Mouse (Mus musculus): ENCODE measurements around the gene Arid1b. TPM values are rescaled to one million over a fixed set of nuclear protein-coding genes. Genes with fewer than 3 reads are reported as not detected.

Arid1b gene
- total and polyA plus RNA-seq, 3 experiments, result 6.1 to 12.4 (median 9.7) TPM

DNA sequence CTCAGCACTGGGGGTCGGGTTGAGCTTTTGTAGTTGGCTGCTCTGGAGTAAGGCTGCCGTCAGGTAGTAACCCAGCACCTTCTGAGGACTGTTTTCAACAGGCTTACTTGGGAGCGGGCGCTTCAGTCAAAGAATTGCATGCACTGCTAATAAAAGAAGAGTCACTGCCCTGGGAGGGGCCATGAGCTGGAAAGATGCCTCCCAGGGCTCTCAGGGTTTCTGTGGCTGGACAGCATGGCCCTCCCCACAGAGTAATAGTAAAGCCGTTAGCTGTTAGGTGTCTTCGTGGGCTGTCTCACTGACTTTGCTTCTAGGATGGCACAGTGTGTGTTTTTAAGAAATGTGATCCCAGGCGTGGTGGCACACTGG is 138.8 kb downstream of the Arid1b start:
- H3K4me1 ChIP-seq (ENCODE audit: control insufficient read depth in 1 of 2, insufficient read depth in 2 of 2), result peaks cover 20 to 90% of the 10 kb centered on the region in 2 experiments
- no peak for DNase-seq (ENCODE audit: extremely low read depth)
- no peaks in the 10 kb centered on the region for H3K27me3 ChIP-seq (replicated peaks)
- dilution Hi-C loops (cut with MboI; ENCODE audit: extremely low pct_ligation_motif_present, extremely low pct_unique_long_range_greater_than_20kb, low sequenced_read_pairs) (no loop called here), in situ Hi-C loops (cut with MboI; ENCODE audit: low pct_ligation_motif_present, low pct_unique_long_range_greater_than_20kb, low sequenced_read_pairs) (no loop called here)
- H3K4me3 ChIP-seq (replicated peaks in 1 of 3; ENCODE audit: low read depth in 2 of 3, low read length in 2 of 3, poor library complexity in 1 of 3), result no peak overlapping the region
- no peaks in the 10 kb centered on the region for H3K9me3 ChIP-seq (replicated peaks; ENCODE audit: low read length)
- TF ChIP-seq RAD21 (IDR thresholded peaks at IDR 0.05; ENCODE audit: low read depth, low read length) (no peak), USF1 (IDR thresholded peaks at IDR 0.05; ENCODE audit: low read depth, low read length) (no peak), MAFK (IDR thresholded peaks at IDR 0.05; ENCODE audit: insufficient replicate concordance, low read length) (no peak), JUN (IDR thresholded peaks at IDR 0.05; ENCODE audit: insufficient read depth, low read depth, low read length) (no peak), ZNF384 (IDR thresholded peaks at IDR 0.05; ENCODE audit: low read depth, low read length) (no peak), PAX5 (IDR thresholded peaks at IDR 0.05; ENCODE audit: low read length) (no peak), SIN3A (IDR thresholded peaks at IDR 0.05; ENCODE audit: low read length) (no peak), MEF2A (IDR thresholded peaks at IDR 0.05; ENCODE audit: borderline replicate concordance, low read depth, low read length) (no peak), TBP (conservative IDR thresholded peaks at IDR 0.05; ENCODE audit: low read depth, low read length) (no peak), SMC3 (IDR thresholded peaks at IDR 0.05; ENCODE audit: low read depth, low read length) (no peak), UBTF (IDR thresholded peaks at IDR 0.05; ENCODE audit: low read depth, low read length) (no peak), BHLHE40 (IDR thresholded peaks at IDR 0.05; ENCODE audit: low read depth, low read length) (no peak), USF2 (conservative IDR thresholded peaks at IDR 0.05; ENCODE audit: low read depth, low read length) (no peak), RCOR1 (conservative IDR thresholded peaks at IDR 0.05; ENCODE audit: low read depth, low read length) (no peak), CHD2 (IDR thresholded peaks at IDR 0.05; ENCODE audit: low read length) (no peak), POLR2A (IDR thresholded peaks at IDR 0.05; ENCODE audit: low read depth, low read length) (no peak)
- H3K4me2 ChIP-seq (ENCODE audit: insufficient read depth, low read depth, poor library complexity, severe bottlenecking), result no peak overlapping the region
- H3K9ac ChIP-seq (ENCODE audit: insufficient read depth, low read depth), result no peak overlapping the region
- H3K27ac ChIP-seq (ENCODE audit: insufficient read depth, low read depth), result no peak overlapping the region
- H3K36me3 ChIP-seq (replicated peaks in 1 of 2; ENCODE audit: control insufficient read depth in 1 of 2, insufficient read depth in 1 of 2, low read length in 1 of 2), result peaks cover 0 to 24% of the 10 kb centered on the region in 2 experiments
- H3K79me2 ChIP-seq (replicated peaks; ENCODE audit: control insufficient read depth, extremely low read depth, insufficient read depth, poor library complexity, severe bottlenecking), result no peaks in the 10 kb centered on the region; the same call in 1 of the 2 replicates

DNA sequence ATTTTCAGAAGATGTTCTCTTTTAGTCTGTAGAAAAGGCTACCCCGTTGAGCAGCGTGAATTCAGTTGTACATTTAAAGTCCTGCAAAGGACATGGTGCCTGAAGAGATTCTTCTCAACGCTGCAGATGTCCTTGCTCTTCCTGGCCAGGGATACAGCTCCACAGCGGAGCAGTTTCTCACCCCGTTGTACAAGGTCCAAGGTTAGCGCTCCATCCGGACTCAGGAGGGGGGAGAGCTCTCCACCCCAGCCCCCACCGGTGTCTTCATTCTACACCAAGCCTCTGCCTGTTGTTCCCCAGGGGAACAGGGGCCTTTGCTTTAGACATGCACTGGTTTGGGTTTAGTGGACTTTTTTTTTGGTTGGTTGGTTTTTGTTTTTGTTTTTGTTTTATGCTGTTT is 139.7 kb downstream of the Arid1b start:
- Histone ChIP-seq H3K4me1 (ENCODE audit: control insufficient read depth in 1 of 2, insufficient read depth in 2 of 2) (peaks cover 21 to 84% of the 10 kb centered on the region in 2 experiments), H3K79me2 (replicated peaks; ENCODE audit: control insufficient read depth, extremely low read depth, insufficient read depth, poor library complexity, severe bottlenecking) (no peaks in the 10 kb centered on the region; the same call in 1 of the 2 replicates), H3K4me2 (ENCODE audit: insufficient read depth, low read depth, poor library complexity, severe bottlenecking) (no peak overlapping the region), H3K36me3 (replicated peaks in 1 of 2; ENCODE audit: control insufficient read depth in 1 of 2, insufficient read depth in 1 of 2, low read length in 1 of 2) (peaks cover 0 to 21% of the 10 kb centered on the region in 2 experiments), H3K4me3 (replicated peaks in 1 of 3; ENCODE audit: low read depth in 2 of 3, low read length in 2 of 3, poor library complexity in 1 of 3) (no peak overlapping the region), H3K9ac (ENCODE audit: insufficient read depth, low read depth) (no peak overlapping the region), H3K9me3 (replicated peaks; ENCODE audit: low read length) (no peaks in the 10 kb centered on the region), H3K27me3 (replicated peaks) (no peaks in the 10 kb centered on the region), H3K27ac (ENCODE audit: insufficient read depth, low read depth) (no peak overlapping the region)
- in situ Hi-C loops (cut with MboI; ENCODE audit: low pct_ligation_motif_present, low pct_unique_long_range_greater_than_20kb, low sequenced_read_pairs) (no loop called here), dilution Hi-C loops (cut with MboI; ENCODE audit: extremely low pct_ligation_motif_present, extremely low pct_unique_long_range_greater_than_20kb, low sequenced_read_pairs) (no loop called here)
- no peak for DNase-seq (ENCODE audit: extremely low read depth)
- TF ChIP-seq CHD1 (IDR thresholded peaks at IDR 0.05; ENCODE audit: low read depth, low read length), result no peak
- no peak for TF ChIP-seq KAT2A (IDR thresholded peaks at IDR 0.05; ENCODE audit: insufficient replicate concordance, low read length)
- no peak for TF ChIP-seq RCOR1 (conservative IDR thresholded peaks at IDR 0.05; ENCODE audit: low read depth, low read length)
- no peak for TF ChIP-seq NRF1 (IDR thresholded peaks at IDR 0.05; ENCODE audit: low read depth, low read length)
- TF ChIP-seq MXI1 (IDR thresholded peaks at IDR 0.05; ENCODE audit: low read depth, low read length), result no peak
- no peak for TF ChIP-seq GABPA (IDR thresholded peaks at IDR 0.05; ENCODE audit: insufficient replicate concordance, low read depth, low read length)
- no peak for TF ChIP-seq MAFK (IDR thresholded peaks at IDR 0.05; ENCODE audit: insufficient replicate concordance, low read length)
- no peak for TF ChIP-seq BHLHE40 (IDR thresholded peaks at IDR 0.05; ENCODE audit: low read depth, low read length)
- TF ChIP-seq PAX5 (IDR thresholded peaks at IDR 0.05; ENCODE audit: low read length), result no peak
- TF ChIP-seq EP300 (IDR thresholded peaks at IDR 0.05; ENCODE audit: low read length), result no peak

Data from CH12.LX (cell line).